Mouse (Mus musculus): Measurements from ENCODE around the gene Foxa3. TPM values are rescaled to one million over a fixed set of nuclear protein-coding genes. Genes with fewer than 3 reads are reported as not detected.
A peak's percentile ranks its signal among the peaks of the same experiment; 100 is the strongest.

Gene Foxa3
- polyA plus RNA-seq, 1 experiment from 2014 or later, result 30.8 TPM

DNA sequence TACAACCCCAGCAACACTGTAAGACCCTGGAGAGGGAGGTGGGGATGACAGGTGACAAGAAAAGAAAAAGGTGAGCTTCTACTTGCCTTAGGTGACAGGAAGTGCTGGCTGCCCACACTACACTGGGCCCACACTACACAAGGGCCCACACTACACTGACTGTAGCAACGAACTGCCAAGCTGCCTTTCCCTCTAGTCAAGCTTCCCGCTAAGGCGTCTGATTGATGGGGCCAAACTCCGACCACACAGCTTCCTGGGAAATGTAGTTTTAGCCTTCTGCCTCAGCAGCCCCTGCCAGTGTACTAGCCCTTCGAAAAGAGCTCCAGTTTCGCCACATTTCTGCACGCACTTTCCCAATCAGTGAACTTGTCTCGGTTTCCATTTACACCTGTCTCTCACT lies 55.7 kb downstream of the Foxa3 start:
- Histone ChIP-seq H3K4me3 (ENCODE audit: low read length) (no peak overlapping the region), H3K4me2 (ENCODE audit: low read depth, low read length) (no peak overlapping the region), H3K9ac (ENCODE audit: low read depth, low read length) (no peak overlapping the region), H3K36me3 (ENCODE audit: control insufficient read depth, insufficient read depth, low read length) (no peaks in the 10 kb centered on the region), H3K4me1 (ENCODE audit: control insufficient read depth, insufficient read depth, low read length) (peaks cover 8% of the 10 kb centered on the region), H3K27ac (ENCODE audit: low read length) (no peak overlapping the region), H3K27me3 (replicated peaks; ENCODE audit: control insufficient read depth, insufficient read depth, low read length) (peaks cover 22% of the 10 kb centered on the region), H3K9me3 (ENCODE audit: control insufficient read depth, low read length) (0 out of 2 replicates have a peak, but pooled peaks cover 5% of the 10 kb centered on the region)
- 9% methylated on average over 8 of the region's 8 CpGs for WGBS
- ATAC-seq, result peak; percentile 53

DNA sequence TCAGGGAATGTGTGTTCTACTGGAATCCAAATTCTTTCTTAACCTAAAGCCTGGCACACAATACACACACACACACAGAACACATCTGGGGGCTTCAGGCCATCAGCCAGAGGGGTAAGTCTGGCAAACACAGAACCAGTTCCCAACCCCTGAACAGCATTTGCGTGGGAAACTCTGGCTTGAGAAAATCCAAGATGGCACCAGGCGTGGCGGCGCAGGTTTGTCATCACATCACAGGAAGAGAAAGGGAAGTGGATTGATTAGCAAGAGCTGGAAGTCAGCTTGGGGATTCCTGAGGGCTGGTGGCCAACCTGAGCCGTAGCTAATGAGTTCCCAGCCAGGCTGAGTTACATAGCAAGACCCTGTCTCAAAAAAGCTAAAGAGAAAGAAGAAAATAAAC lies 58.0 kb downstream of the Foxa3 start:
- Histone ChIP-seq H3K4me3 (ENCODE audit: low read length) (no peak overlapping the region), H3K4me1 (ENCODE audit: control insufficient read depth, insufficient read depth, low read length) (peaks cover 9% of the 10 kb centered on the region), H3K27ac (ENCODE audit: low read length) (no peak overlapping the region), H3K27me3 (replicated peaks; ENCODE audit: control insufficient read depth, insufficient read depth, low read length) (peaks cover 44% of the 10 kb centered on the region), H3K9me3 (ENCODE audit: control insufficient read depth, low read length) (no peaks in the 10 kb centered on the region), H3K4me2 (ENCODE audit: low read depth, low read length) (no peak overlapping the region), H3K9ac (ENCODE audit: low read depth, low read length) (no peak overlapping the region), H3K36me3 (ENCODE audit: control insufficient read depth, insufficient read depth, low read length) (no peaks in the 10 kb centered on the region)
- ATAC-seq, result no peak
- WGBS, result 79% methylated on average over 5 of the region's 5 CpGs

DNA sequence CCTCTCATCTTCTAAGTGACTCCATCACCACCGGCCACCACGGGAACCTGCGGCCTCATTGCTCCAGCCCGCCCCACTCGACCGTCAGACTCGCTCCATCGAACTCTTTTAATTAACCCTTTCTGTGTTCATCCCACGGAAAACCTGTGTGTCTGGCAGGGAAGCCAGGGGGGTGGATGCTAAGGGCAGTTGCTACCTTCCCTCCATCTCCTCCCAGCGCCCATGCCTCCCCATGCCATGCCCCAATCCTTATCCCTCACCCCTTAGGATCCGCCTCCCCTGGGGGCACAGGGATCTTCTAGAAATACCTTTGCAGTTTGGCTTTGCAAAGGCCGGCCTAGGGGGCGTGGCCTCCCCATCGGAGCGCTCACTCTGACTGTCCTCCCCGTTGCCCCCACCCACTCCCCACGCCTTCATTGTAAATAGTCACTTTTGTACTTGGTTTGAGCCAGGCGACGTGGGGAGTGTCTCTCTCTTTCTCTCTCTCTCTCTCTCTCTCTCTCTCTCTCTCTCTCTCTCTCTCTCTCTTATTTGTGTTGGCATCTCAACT lies 60.0 kb downstream of the Foxa3 start:
- no peak for ATAC-seq
- Histone ChIP-seq H3K27me3 (replicated peaks; ENCODE audit: control insufficient read depth, insufficient read depth, low read length) (peaks cover 59% of the 10 kb centered on the region), H3K36me3 (ENCODE audit: control insufficient read depth, insufficient read depth, low read length) (no peaks in the 10 kb centered on the region), H3K9ac (ENCODE audit: low read depth, low read length) (no peak overlapping the region), H3K9me3 (ENCODE audit: control insufficient read depth, low read length) (no peaks in the 10 kb centered on the region), H3K4me1 (ENCODE audit: control insufficient read depth, insufficient read depth, low read length) (peaks cover 12% of the 10 kb centered on the region), H3K4me3 (ENCODE audit: low read length) (no peak overlapping the region), H3K27ac (ENCODE audit: low read length) (no peak overlapping the region), H3K4me2 (ENCODE audit: low read depth, low read length) (no peak overlapping the region)
- WGBS, result 1% methylated on average over 19 of the region's 19 CpGs

Other genes starting within 250 kb of the Foxa3 start
- not detected in 2 replicates for gene Psg19, start 225.0 kb downstream of the Foxa3 start, polyA plus RNA-seq (2015; fragmentation: Nextera tagmentation; extraction: Ambion mirVana)
- 0.06 and 0.09 TPM in 2 replicates for gene Psg17, start 201.9 kb downstream of the Foxa3 start, polyA plus RNA-seq (2015; fragmentation: Nextera tagmentation; extraction: Ambion mirVana)
- gene Mill2, start 183.6 kb downstream of the Foxa3 start, polyA plus RNA-seq (2015; fragmentation: Nextera tagmentation; extraction: Ambion mirVana), result 1.1 and 1.3 TPM in 2 replicates
- gene Pglyrp1, start 152.2 kb downstream of the Foxa3 start, polyA plus RNA-seq (2015; fragmentation: Nextera tagmentation; extraction: Ambion mirVana), result 101 and 106 TPM in 2 replicates
- gene Ccdc61, start 113.1 kb downstream of the Foxa3 start, polyA plus RNA-seq (2015; fragmentation: Nextera tagmentation; extraction: Ambion mirVana), result 23.7 and 24.7 TPM in 2 replicates
- gene Nova2, start 97.7 kb downstream of the Foxa3 start, polyA plus RNA-seq (2015; fragmentation: Nextera tagmentation; extraction: Ambion mirVana), result 0.34 and 0.40 TPM in 2 replicates
- not detected in 2 replicates for gene Nanos2, start 36.1 kb downstream of the Foxa3 start, polyA plus RNA-seq (2015; fragmentation: Nextera tagmentation; extraction: Ambion mirVana)
- gene Mypop, start 32.3 kb downstream of the Foxa3 start, polyA plus RNA-seq (2015; fragmentation: Nextera tagmentation; extraction: Ambion mirVana), result 1.7 TPM in 2 replicates
- 17.0 and 17.1 TPM in 2 replicates for gene Irf2bp1, start 19.5 kb downstream of the Foxa3 start, polyA plus RNA-seq (2015; fragmentation: Nextera tagmentation; extraction: Ambion mirVana)
- gene Sympk, start 839 bp upstream of the Foxa3 start, polyA plus RNA-seq (2015; fragmentation: Nextera tagmentation; extraction: Ambion mirVana), result 23.5 and 24.1 TPM in 2 replicates
- gene Rsph6a, start 31.2 kb upstream of the Foxa3 start, polyA plus RNA-seq (2015; fragmentation: Nextera tagmentation; extraction: Ambion mirVana), result 0.05 TPM in 1 of 2 replicates, not detected in the other
- gene Dmwd, start 52.7 kb upstream of the Foxa3 start, polyA plus RNA-seq (2015; fragmentation: Nextera tagmentation; extraction: Ambion mirVana), result 6.4 and 6.7 TPM in 2 replicates
- 54.6 and 59.3 TPM in 2 replicates for gene Dmpk, start 60.3 kb upstream of the Foxa3 start, polyA plus RNA-seq (2015; fragmentation: Nextera tagmentation; extraction: Ambion mirVana)
- 7.3 and 7.5 TPM in 2 replicates for gene Six5, start 71.1 kb upstream of the Foxa3 start, polyA plus RNA-seq (2015; fragmentation: Nextera tagmentation; extraction: Ambion mirVana)
- gene Gm4969, start 94.8 kb upstream of the Foxa3 start, polyA plus RNA-seq (2015; fragmentation: Nextera tagmentation; extraction: Ambion mirVana), result 1.5 and 2.1 TPM in 2 replicates
- 10.8 and 11.0 TPM in 2 replicates for gene Fbxo46, start 96.3 kb upstream of the Foxa3 start, polyA plus RNA-seq (2015; fragmentation: Nextera tagmentation; extraction: Ambion mirVana)
- gene Qpctl, start 125.8 kb upstream of the Foxa3 start, polyA plus RNA-seq (2015; fragmentation: Nextera tagmentation; extraction: Ambion mirVana), result 10.5 and 11.1 TPM in 2 replicates
- gene Snrpd2, start 126.2 kb upstream of the Foxa3 start, polyA plus RNA-seq (2015; fragmentation: Nextera tagmentation; extraction: Ambion mirVana), result 119 and 132 TPM in 2 replicates
- gene Gipr, start 142.6 kb upstream of the Foxa3 start, polyA plus RNA-seq (2015; fragmentation: Nextera tagmentation; extraction: Ambion mirVana), result 3.1 and 3.6 TPM in 2 replicates
- 7.1 and 8.4 TPM in 2 replicates for gene Eml2, start 152.9 kb upstream of the Foxa3 start, polyA plus RNA-seq (2015; fragmentation: Nextera tagmentation; extraction: Ambion mirVana)
- 1.6 and 2.1 TPM in 2 replicates for gene Gpr4, start 189.0 kb upstream of the Foxa3 start, polyA plus RNA-seq (2015; fragmentation: Nextera tagmentation; extraction: Ambion mirVana)
- 40.6 and 40.9 TPM in 2 replicates for gene Opa3, start 204.8 kb upstream of the Foxa3 start, polyA plus RNA-seq (2015; fragmentation: Nextera tagmentation; extraction: Ambion mirVana)
- 106 and 120 TPM in 2 replicates for gene Vasp, start 248.3 kb upstream of the Foxa3 start, polyA plus RNA-seq (2015; fragmentation: Nextera tagmentation; extraction: Ambion mirVana)